In genomic region chr12:33717601-33718260, GRCm38 (mm10) we compare ENCODE assay signal across 9 mouse cellular contexts.
DNase-seq lines count a peak whose midpoint lies in the region; ATAC-seq and TF ChIP-seq lines count a peak whose summit lies in the region.
"Had no signal": no experiment of that assay in that cellular context is flagged by ENCODE, and none has a peak within 500 bp of the region (broad histone marks: within the 10 kb centered on the region; RNA-seq: fewer than 3 reads in every experiment).

No protein-coding gene starts in this region.

- peak; percentile 13 for DNase-seq in heart, adult 8-10 months (ENCODE audit: low spot score)
- DNase-seq in heart, postnatal 36 days = no peak
- peak; percentile 6 for DNase-seq in Muller cell, postnatal 12 days (ENCODE audit: inconsistent ontology term)
- DNase-seq in thymus, postnatal 0 days (ENCODE audit: low spot score) = no peak
- no peak for DNase-seq in liver, postnatal 0 days

- no peak overlapping the region for H3K9ac ChIP-seq in forebrain, embryonic 15.5 days (replicated peaks)
- 0 out of 2 replicates have a peak overlapping the region, but pooled peaks have one; percentile 5 for H3K9ac ChIP-seq in limb, embryonic 15.5 days
- no peak overlapping the region for H3K9ac ChIP-seq in liver, postnatal 0 days (replicated peaks)

- ATAC-seq in forebrain, embryonic 15.5 days (replicated peaks) = peak; percentile 67; the same call in 1 of the 2 replicates
- ATAC-seq in limb, embryonic 15.5 days (ENCODE audit: insufficient number of reproducible peaks, low FRiP score, low TSS enrichment, low read depth) = no peak
- ATAC-seq in megakaryocyte progenitor cell, adult 5-6 weeks (replicated peaks; ENCODE audit: poor library complexity) = no peak
- no peak for ATAC-seq in liver, postnatal 0 days

- peaks cover 13% of the 10 kb centered on the region for H3K4me1 ChIP-seq in forebrain, embryonic 15.5 days
- H3K4me1 ChIP-seq in limb, embryonic 15.5 days = peaks cover 12% of the 10 kb centered on the region
- no peaks in the 10 kb centered on the region for H3K4me1 ChIP-seq in liver, postnatal 0 days (ENCODE audit: insufficient read depth)

- no peaks in the 10 kb centered on the region for H3K27me3 ChIP-seq in forebrain, embryonic 15.5 days
- H3K27me3 ChIP-seq in limb, embryonic 15.5 days = no peaks in the 10 kb centered on the region
- H3K27me3 ChIP-seq in liver, postnatal 0 days (ENCODE audit: insufficient read depth, low read length) = no peaks in the 10 kb centered on the region

- no peaks in the 10 kb centered on the region for H3K9me3 ChIP-seq in forebrain, embryonic 15.5 days
- no peaks in the 10 kb centered on the region for H3K9me3 ChIP-seq in limb, embryonic 15.5 days
- H3K9me3 ChIP-seq in liver, postnatal 0 days (ENCODE audit: low read length) = no peaks in the 10 kb centered on the region

- peak overlapping the region; percentile 10 for H3K4me2 ChIP-seq in forebrain, embryonic 15.5 days (replicated peaks)
- H3K4me2 ChIP-seq in limb, embryonic 15.5 days = no peak overlapping the region
- H3K4me2 ChIP-seq in liver, postnatal 0 days (ENCODE audit: low read depth, low read length) = no peak overlapping the region

- no peak overlapping the region for H3K4me3 ChIP-seq in forebrain, embryonic 15.5 days
- H3K4me3 ChIP-seq in limb, embryonic 15.5 days = no peak overlapping the region
- H3K4me3 ChIP-seq in liver, postnatal 0 days (ENCODE audit: low read depth, low read length) = no peak overlapping the region

- H3K36me3 ChIP-seq in forebrain, embryonic 15.5 days = no peaks in the 10 kb centered on the region
- no peaks in the 10 kb centered on the region for H3K36me3 ChIP-seq in limb, embryonic 15.5 days
- H3K36me3 ChIP-seq in liver, postnatal 0 days (replicated peaks; ENCODE audit: insufficient read depth, low read length) = no peaks in the 10 kb centered on the region

- WGBS in forebrain, embryonic 15.5 days = 22% methylated on average over 14 of the region's 14 CpGs
- 27% methylated on average over 14 of the region's 14 CpGs for WGBS in limb, embryonic 15.5 days
- 31% methylated on average over 14 of the region's 14 CpGs for WGBS in liver, postnatal 0 days (ENCODE audit: insufficient replicate concordance)

- no peak for TF ChIP-seq EP300 in liver, postnatal 0 days (IDR thresholded peaks at IDR 0.05; ENCODE audit: low read depth)

- no peak for TF ChIP-seq CTCF in liver, postnatal 0 days (IDR thresholded peaks at IDR 0.05; ENCODE audit: low read depth)

- no peak overlapping the region for H3K27ac ChIP-seq in forebrain, embryonic 15.5 days (replicated peaks)
- H3K27ac ChIP-seq in limb, embryonic 15.5 days = peak overlapping the region; percentile 71
- H3K27ac ChIP-seq in liver, postnatal 0 days (ENCODE audit: low read depth) = no peak overlapping the region
- H3K27ac ChIP-seq: macrophage had no signal

- intact Hi-C loops in heart, postnatal 36 days (cut with DNase I) = no loop called here

Comparison
In these comparisons a context has a peak if more than half of its experiments do, and no peak if none do; other contexts are left out.
1. DNase-seq: peak in heart, adult 8-10 months (single experiment) and Muller cell, postnatal 12 days (single experiment); none in heart, postnatal 36 days (0 of 2), thymus, postnatal 0 days (single experiment) and liver, postnatal 0 days (single experiment).